Mouse (Mus musculus) hindbrain, embryonic 11.5 days (tissue): ENCODE measurements around the gene Tgoln1. TPM values are rescaled to one million over a fixed set of nuclear protein-coding genes. Genes with fewer than 3 reads are reported as not detected.

Experiments
- ATAC-seq: fragments of 200-750 bp; cut with Nextera tagmentation; 2 replicates; pipeline ENCODE4 v1.8.0; 2017; ENCODE audit warnings: mild to moderate bottlenecking, moderate TSS enrichment, moderate library complexity; ENCODE audit not compliant: low FRiP score
- DNase-seq: peaks from one replicate; pipeline ENCODE4 v3.0.0-alpha.2; 2015; ENCODE audit warnings: low spot score
- H3K27ac ChIP-seq: fragments of 300-500 bp; sonication (generic); 2 replicates; pipeline ENCODE4 v1.5.1; 2014; ENCODE audit warnings: mild to moderate bottlenecking, low read depth, low read length
- H3K27me3 ChIP-seq: fragments of 300-500 bp; sonication (generic); 2 replicates; pipeline ENCODE4 v1.6.1; 2014; ENCODE audit warnings: mild to moderate bottlenecking, low read length, moderate library complexity, mixed read lengths; ENCODE audit not compliant: control insufficient read depth, insufficient read depth
- H3K36me3 ChIP-seq: fragments of 300-500 bp; sonication (generic); 2 replicates; pipeline ENCODE4 v1.6.1; 2014; ENCODE audit warnings: mild to moderate bottlenecking, low read length, moderate library complexity, mixed read lengths; ENCODE audit not compliant: control insufficient read depth, insufficient read depth
- H3K4me1 ChIP-seq: fragments of 300-500 bp; sonication (generic); replicated peaks from 2 replicates; pipeline ENCODE4 v1.6.1; 2014; ENCODE audit warnings: low read length, mixed read lengths; ENCODE audit not compliant: control insufficient read depth, insufficient read depth
- H3K4me2 ChIP-seq: fragments of 300-500 bp; sonication (generic); replicated peaks from 2 replicates; pipeline ENCODE4 v1.6.1; 2014; ENCODE audit warnings: mild to moderate bottlenecking, low read depth, low read length
- H3K4me3 ChIP-seq: fragments of 300-500 bp; sonication (generic); 2 replicates; pipeline ENCODE4 v1.5.1; 2014; ENCODE audit warnings: low read depth, low read length
- H3K9ac ChIP-seq: fragments of 300-500 bp; sonication (generic); 2 replicates; pipeline ENCODE4 v1.6.1; 2014; ENCODE audit warnings: low read depth, low read length
- H3K9me3 ChIP-seq: fragments of 300-500 bp; sonication (generic); 2 replicates; pipeline ENCODE4 v1.6.1; 2016; ENCODE audit warnings: low read length; ENCODE audit not compliant: control insufficient read depth
- WGBS: fragments of 180-500 bp; shearing (Covaris S2); extraction: QIAGEN DNeasy Blood & Tissue Kit; methylation state at CpG from one replicate; pipeline ENCODE4 v1.1.7; 2014; 5-methylcytosine and 5-hydroxymethylcytosine counted together
- polyA plus RNA-seq: library from polyadenylated mRNA; unstranded; fragments of >200 nt; fragmentation: Nextera tagmentation; extraction: Ambion mirVana; gene quantifications from 2 replicates; pipeline ENCODE4 v1.2.1, GENCODE M21; 2014

The Tgoln1 gene
- polyA plus RNA-seq, 1 experiment from 2014 or later, result 41.5 TPM

DNA sequence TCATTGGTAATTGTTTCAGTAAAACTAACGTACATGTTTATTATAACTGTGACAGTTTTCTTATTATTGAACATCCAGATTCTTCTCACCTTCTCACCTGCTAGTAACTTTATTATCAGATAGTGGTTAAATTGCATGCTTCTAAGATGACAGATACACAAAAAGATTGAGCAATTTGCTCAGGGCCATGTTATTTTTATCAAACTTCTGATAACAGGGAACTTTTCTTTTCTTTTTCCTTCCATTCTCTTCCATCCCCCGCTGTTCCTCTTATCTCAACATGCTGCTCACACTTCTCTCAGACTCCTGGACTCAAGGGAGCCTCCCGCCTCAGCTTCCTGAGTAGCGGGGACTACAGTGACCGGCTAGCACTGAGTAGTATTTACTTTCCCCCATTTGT, 4.1 kb upstream of the Tgoln1 start:
- WGBS, result 89% methylated on average over 5 of the region's 5 CpGs
- no peak overlapping the region for H3K27ac ChIP-seq
- H3K36me3 ChIP-seq, result no peaks in the 10 kb centered on the region
- DNase-seq, result no peak
- H3K4me1 ChIP-seq, result no peaks in the 10 kb centered on the region
- no peaks in the 10 kb centered on the region for H3K27me3 ChIP-seq
- no peak overlapping the region for H3K4me2 ChIP-seq
- no peak overlapping the region for H3K4me3 ChIP-seq
- ATAC-seq, result no peak
- H3K9ac ChIP-seq, result no peak overlapping the region
- H3K9me3 ChIP-seq, result no peaks in the 10 kb centered on the region

DNA sequence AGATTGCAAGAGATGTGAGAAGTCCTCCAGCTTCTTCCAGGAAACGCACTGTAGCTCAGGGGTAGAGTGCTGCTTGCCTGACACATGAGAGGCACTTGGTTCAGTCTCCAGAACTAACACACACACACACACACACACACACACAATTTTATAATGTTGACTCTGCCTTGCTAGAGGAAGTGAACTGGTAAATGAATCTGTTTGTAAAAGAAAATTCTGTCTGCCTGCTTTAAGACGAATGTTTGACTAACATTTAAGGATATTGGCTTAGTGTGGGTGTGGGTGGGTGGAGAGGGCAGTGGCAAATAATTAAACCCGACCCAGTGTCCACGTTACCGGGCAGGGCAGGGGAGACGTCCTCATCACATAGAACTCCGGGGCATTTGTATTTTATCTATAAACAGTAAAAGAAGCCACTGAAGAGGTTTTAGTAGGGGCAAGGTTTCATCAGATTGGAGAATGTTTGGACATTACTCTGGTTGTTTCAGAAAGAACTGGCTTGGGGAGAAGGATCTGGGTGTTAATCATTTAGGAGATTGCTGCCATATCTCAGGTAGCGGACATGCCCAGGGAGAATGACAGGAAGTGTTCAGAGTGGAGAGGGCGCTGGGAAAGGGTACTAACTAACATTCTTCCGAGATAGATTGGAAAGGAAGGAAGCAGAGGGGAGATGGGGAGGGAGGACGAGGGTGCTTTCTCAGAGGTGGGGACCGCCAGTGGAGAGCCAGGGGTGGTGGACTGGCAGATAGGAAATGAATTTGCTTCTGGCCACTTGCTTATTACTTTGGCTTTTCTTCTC, 3.1 kb upstream of the Tgoln1 start:
- Histone ChIP-seq H3K4me3 (no peak overlapping the region), H3K27me3 (no peaks in the 10 kb centered on the region), H3K4me1 (peaks cover 6% of the 10 kb centered on the region), H3K4me2 (no peak overlapping the region), H3K9ac (no peak overlapping the region), H3K36me3 (no peaks in the 10 kb centered on the region), H3K27ac (no peak overlapping the region), H3K9me3 (no peaks in the 10 kb centered on the region)
- ATAC-seq, result no peak
- no peak for DNase-seq
- WGBS, result 69% methylated on average over 12 of the region's 12 CpGs

DNA sequence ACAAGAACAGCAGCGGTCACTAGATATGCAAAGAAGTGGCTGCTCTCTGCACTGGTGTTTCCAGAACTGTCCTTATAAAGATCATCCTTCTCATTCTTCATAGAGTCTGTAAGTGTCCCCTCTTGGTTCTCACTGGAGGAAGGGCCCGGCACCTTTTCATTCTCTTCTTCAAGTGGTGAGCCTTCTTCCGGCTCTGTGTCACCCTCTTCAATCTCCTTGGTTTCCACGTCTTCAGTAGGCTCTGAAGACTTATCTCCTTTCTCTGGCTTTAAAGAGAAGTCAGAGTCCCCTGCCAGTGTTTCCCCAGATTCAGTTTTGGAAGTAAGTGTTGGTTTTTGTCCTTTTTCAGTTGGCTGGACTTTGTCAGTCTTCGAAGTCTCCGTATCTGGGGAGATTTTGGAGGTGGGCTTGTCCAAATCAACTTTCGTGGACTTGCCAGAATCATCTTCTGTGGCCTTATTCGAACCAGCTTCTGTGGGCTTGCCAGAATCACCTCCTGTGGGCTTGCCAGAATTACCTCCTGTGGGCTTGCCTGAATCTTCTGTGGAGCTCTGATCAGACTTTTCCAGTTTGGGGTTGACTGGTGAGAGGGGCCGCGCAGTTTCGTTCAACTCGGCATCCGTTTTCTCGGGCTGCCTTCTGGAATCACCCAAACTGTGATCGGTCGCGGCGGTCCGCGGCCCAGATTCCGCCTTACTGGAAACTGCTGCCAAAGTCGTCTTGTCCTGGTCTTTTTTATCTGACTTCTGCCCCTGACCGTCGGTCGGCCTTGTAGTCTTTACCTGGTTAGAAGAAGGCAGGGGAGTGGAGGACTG, 1.0 kb downstream of the Tgoln1 start:
- Histone ChIP-seq H3K9me3 (no peaks in the 10 kb centered on the region), H3K27me3 (no peaks in the 10 kb centered on the region), H3K4me2 (peak overlapping the region; percentile 63), H3K9ac (peak overlapping the region; percentile 96), H3K4me3 (peak overlapping the region; percentile 73), H3K27ac (no peak overlapping the region), H3K4me1 (peaks cover 6% of the 10 kb centered on the region), H3K36me3 (peaks cover 3% of the 10 kb centered on the region; the same call in 1 of the 2 replicates)
- WGBS, result 29% methylated on average over 25 of the region's 25 CpGs
- DNase-seq, result no peak
- no peak for ATAC-seq

DNA sequence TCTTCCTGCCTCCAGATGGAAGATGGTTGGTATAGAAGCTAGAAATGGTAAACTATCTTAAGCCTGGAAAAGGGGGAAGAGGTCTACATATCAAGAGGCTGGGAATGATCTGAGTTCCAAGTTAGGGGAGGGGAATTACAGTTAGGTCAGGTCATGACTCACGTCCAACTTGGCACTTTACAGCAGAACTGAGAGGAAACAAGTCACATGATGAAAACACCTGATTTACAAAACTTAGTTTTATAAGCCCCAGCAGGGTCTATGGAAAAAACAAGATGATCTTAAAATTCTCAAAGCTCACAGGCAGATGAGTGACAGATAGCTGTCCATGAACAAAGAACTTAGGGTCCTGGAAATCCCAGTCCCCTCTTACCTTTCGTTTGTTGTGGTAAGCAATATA, 1.6 kb downstream of the Tgoln1 start:
- no peaks in the 10 kb centered on the region for H3K27me3 ChIP-seq
- no peak overlapping the region for H3K9ac ChIP-seq
- no peak overlapping the region for H3K27ac ChIP-seq
- peak overlapping the region; percentile 63 for H3K4me2 ChIP-seq
- peaks cover 6% of the 10 kb centered on the region for H3K4me1 ChIP-seq
- ATAC-seq, result no peak
- peaks cover 3% of the 10 kb centered on the region; the same call in 1 of the 2 replicates for H3K36me3 ChIP-seq
- no peak for DNase-seq
- peak overlapping the region; percentile 73 for H3K4me3 ChIP-seq
- no peaks in the 10 kb centered on the region for H3K9me3 ChIP-seq
- WGBS, result 82% methylated on average over 2 of the region's 2 CpGs

DNA sequence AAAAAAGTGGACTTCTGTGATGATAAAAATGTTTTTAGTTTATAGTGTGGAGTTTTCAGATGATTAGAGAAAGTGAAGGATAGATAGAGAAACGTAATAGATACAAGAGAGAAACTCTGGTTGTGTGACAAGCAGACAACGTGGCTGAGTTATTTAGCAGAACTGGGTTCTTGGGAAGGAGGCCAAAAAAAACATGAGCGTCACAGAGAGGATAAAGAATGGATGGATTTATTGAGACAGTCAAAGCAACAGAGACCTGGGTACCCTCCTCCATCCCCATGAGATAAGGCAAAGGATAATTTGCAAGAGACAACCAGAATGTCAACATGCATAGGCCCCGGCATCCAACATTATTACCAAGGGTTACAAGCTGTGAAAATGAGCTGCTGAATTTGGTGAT, 6.5 kb downstream of the Tgoln1 start:
- peaks cover under 1% of the 10 kb centered on the region; the same call in 1 of the 2 replicates for H3K4me1 ChIP-seq
- ATAC-seq, result no peak
- no peaks in the 10 kb centered on the region for H3K9me3 ChIP-seq
- H3K4me3 ChIP-seq, result no peak overlapping the region
- H3K9ac ChIP-seq, result no peak overlapping the region
- H3K27ac ChIP-seq, result no peak overlapping the region
- H3K4me2 ChIP-seq, result no peak overlapping the region
- 88% methylated on average over 4 of the region's 4 CpGs for WGBS
- H3K36me3 ChIP-seq, result peaks cover 3% of the 10 kb centered on the region
- DNase-seq, result no peak
- no peaks in the 10 kb centered on the region for H3K27me3 ChIP-seq

DNA sequence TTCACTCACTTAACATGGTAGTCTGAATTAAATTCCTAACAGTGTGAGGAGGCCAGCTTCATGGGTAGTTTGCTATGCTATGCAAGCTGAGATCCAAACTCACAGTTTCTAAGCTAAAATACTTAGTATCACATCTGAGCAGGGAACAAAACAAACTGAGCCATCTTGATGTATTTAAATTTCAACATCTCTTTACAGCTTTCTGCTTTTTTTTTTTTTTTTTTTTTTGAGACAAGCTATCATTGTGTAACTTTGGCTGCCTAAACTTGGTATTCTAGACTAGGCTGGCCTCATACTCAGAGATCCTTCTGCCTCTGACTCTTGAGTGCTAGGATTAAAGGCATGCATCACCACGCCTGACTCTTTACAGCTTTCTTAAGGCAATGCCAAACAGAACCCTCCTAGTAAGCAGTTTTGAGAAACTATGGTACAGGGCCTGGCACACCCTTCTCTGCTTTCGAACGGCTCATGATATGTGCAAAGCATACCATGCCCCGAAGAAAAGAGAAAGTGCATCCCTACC, 8.1 kb downstream of the Tgoln1 start:
- Histone ChIP-seq H3K4me3 (no peak overlapping the region), H3K4me1 (no peaks in the 10 kb centered on the region), H3K27me3 (no peaks in the 10 kb centered on the region), H3K27ac (no peak overlapping the region), H3K4me2 (no peak overlapping the region), H3K36me3 (peaks cover 3% of the 10 kb centered on the region), H3K9me3 (no peaks in the 10 kb centered on the region), H3K9ac (no peak overlapping the region)
- ATAC-seq, result no peak
- no peak for DNase-seq
- 92% methylated on average over 4 of the region's 4 CpGs for WGBS

DNA sequence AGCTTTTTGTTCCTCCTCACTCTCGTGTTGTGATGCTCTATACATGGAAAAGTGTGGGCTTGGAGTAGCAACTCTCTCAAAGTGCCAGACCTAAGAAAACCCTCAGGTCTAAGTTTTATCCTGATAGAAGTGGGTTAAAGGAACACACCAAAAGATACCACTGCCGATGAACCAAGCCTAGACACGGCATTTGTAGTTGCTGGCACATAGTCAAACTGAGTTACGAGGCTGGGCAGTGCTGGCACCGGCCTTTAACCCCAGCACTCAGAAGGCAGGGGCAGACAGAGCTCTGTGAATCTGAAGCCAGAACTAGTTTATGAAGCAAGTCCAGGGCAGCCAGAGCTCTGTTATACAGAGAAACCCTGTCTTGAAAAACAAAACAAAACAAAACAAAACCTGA, 9.1 kb downstream of the Tgoln1 start:
- H3K9me3 ChIP-seq, result no peaks in the 10 kb centered on the region
- H3K9ac ChIP-seq, result no peak overlapping the region
- no peaks in the 10 kb centered on the region for H3K27me3 ChIP-seq
- H3K4me1 ChIP-seq, result no peaks in the 10 kb centered on the region
- WGBS, result 92% methylated on average over 5 of the region's 5 CpGs
- H3K4me2 ChIP-seq, result no peak overlapping the region
- no peak overlapping the region for H3K4me3 ChIP-seq
- no peak for ATAC-seq
- peaks cover 3% of the 10 kb centered on the region for H3K36me3 ChIP-seq
- no peak for DNase-seq
- no peak overlapping the region for H3K27ac ChIP-seq

DNA sequence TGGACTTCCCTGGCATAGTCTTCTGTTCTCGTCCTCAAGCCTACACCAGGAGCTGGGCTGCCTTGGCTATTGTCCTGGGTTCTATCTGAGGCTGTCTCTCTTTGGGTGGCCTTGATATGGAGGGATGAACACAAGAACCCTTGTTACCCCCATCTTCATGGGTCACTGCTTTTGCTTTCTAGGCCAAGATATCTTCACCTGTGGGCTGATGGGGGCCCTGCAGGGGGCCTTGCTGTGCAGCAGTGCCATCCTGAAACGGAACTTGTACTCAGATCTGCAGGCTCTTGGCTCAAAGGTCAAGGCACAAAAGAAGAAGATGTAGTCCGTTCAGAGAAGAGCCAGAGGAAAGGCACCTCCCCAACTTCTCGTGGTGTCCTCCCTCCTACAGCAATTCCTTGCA, 9.7 kb downstream of the Tgoln1 start:
- Histone ChIP-seq H3K4me2 (no peak overlapping the region), H3K9me3 (no peaks in the 10 kb centered on the region), H3K4me3 (no peak overlapping the region), H3K36me3 (peaks cover 3% of the 10 kb centered on the region), H3K27ac (no peak overlapping the region), H3K9ac (no peak overlapping the region), H3K4me1 (no peaks in the 10 kb centered on the region), H3K27me3 (no peaks in the 10 kb centered on the region)
- ATAC-seq, result no peak
- WGBS, result 77% methylated on average over 4 of the region's 4 CpGs
- no peak for DNase-seq
